Mouse (Mus musculus): Measurements from ENCODE around the gene B3galt1.

Gene B3galt1

DNA sequence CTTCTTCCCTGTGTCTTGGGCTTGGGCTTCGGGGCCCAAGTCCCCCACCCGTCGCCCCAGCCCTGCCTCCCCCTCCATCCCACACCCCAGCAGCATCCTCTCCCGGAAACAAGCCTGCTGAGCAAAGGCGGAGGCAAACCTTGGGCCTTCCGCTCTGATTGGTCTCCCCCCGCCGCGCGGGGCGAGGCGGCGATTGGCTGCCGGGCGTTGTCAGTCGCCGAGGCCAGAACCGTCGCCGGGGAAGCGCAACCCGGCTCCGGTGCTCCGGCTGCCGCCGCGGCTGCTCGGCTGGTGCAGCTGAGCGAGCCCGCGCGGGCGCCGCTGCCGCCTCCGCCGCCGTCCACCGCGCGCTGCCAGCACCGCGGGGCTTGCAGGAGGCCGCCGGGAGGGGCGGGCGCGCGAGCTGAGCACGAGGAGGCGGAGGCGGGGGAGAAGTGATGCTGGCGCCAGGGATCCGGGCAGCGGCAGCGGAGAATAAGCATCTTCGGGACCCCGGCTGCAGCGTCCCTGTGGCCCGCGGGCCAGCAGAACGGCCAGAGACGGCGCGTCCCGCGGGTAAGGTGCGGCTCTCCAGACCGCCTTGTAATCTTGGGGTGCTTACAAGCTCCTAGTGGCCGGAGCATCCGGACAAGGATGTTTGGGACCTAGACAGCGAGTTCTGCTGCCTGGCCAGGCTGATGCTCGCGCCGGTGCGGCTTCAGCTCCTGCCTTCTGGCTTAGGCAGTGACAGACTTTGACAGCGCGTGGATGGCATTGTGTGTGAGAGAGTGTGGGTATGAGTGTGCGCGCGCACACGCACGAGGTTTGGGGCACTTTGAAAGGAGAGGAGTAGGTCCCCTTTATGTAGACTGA, at the start of gene B3galt1:
TSS of gene B3galt1 (plus strand) at position 392 of the 852 bp plus-strand sequence.
- DNase-seq (ENCODE audit: extremely low read depth, low read depth): no peak

DNA sequence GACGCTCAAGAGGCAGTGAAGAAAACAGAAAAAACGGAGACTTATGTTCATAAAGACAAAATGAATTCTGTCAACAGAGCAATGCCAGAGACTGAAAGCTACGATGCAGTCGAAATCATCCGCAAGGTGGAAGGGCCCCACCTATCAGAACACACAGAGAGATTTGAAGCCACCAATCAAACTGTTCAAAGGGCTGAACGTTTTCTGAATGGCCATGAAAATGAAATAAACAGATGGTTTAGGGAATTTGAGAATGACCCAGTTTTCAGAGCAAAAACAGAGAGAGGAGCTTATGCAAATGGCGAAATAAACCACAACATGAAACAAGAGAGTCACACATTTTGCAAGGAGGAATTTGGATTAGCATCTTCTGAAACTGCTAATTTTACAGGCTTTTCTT, 49.3 kb upstream of the B3galt1 start:
- no peak for DNase-seq (ENCODE audit: extremely low read depth, low read depth)

DNA sequence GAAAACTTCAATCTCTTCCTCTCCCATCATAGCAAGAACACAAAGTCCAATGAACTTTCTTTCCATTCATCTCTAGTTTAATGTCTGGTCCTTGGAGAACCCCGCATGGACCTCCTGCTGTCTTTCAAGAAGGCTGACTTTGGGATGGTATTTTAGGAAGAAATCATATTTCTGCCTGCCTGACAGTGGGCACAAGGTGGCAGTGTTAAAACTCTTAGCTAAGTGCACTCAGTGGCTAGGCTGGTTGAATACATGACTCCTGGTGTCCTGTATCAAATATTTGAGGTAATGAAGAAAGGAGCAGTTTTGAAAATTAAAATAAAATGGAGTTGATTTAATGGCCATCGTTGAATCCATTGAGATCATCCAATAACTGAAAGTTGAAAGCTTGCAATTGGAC, 30.3 kb upstream of the B3galt1 start:
- no peak for DNase-seq (ENCODE audit: extremely low read depth, low read depth)

DNA sequence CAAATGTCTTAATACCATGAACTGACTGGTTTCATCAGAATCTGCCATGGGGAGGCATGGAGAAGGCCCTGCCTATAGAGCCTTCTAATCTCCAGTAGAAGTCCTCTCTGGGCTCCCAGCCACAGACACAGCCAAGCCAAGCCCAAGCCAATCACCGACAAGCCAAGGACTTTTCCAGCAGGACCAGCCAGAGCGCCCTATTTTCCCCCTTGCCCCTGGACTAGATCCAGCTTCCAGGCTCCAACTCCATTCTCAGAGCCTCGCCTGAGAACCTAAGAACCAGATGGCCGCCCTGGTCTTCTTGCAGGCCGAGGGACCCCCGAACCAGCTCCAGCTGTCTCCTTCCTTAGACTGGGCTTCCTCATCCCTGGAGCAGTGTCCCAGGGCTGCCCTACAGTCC, 26.2 kb upstream of the B3galt1 start:
- no peak for DNase-seq (ENCODE audit: extremely low read depth, low read depth)

DNA sequence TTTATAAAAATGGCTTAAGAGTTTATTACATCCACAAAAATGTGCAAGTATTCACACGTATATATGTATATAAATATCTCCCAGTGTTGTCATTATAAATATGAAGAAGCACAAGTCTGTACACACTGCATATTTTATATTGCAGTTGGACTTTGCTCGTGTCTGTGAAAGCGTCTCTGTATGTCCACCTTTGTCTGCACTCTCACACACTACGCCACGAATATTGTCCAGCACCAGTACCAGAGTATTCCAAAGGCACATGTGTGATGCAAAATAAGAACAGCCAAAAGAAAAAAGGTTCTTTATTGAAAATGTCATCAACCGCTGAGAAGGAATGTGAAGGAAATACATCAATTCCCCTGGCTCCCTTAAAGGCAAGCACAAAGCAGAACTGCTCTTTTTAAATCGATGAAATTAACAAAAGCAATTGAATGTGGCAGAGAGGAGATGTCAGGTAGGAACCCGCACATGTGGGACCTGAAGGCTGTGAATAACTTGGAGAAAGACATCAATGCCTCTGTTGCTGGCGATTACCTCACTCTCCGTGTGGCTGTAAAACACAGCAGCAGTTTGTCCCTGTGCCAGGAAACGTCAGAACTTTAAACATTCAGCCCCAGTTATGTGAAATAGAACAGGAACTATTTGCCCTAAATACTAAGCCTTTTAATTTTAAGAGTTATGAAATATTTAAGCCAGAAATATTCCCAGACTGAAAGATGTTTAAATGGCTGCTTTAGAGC, 23.5 kb upstream of the B3galt1 start:
- no peak for DNase-seq (ENCODE audit: extremely low read depth, low read depth)

DNA sequence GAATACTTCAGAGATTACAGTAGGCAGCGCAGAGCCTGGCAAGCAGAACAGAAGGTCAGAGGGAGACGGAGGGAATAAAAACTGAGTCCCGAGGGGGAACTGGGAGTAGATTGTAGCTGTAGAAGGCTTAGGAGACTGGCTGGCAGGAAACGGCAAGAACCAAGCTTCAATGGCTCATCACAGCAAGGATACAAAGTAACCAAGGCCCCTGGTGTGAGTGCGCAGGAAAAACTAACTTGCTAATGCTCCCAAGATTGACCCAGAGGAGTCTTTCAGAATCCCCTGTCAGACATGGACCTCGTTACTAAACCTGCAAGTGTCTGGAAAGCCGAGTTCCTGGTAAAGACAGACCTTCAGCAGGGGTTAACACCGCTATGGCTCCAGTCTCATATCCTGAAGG, 21.2 kb upstream of the B3galt1 start:
- no peak for DNase-seq (ENCODE audit: extremely low read depth, low read depth)

DNA sequence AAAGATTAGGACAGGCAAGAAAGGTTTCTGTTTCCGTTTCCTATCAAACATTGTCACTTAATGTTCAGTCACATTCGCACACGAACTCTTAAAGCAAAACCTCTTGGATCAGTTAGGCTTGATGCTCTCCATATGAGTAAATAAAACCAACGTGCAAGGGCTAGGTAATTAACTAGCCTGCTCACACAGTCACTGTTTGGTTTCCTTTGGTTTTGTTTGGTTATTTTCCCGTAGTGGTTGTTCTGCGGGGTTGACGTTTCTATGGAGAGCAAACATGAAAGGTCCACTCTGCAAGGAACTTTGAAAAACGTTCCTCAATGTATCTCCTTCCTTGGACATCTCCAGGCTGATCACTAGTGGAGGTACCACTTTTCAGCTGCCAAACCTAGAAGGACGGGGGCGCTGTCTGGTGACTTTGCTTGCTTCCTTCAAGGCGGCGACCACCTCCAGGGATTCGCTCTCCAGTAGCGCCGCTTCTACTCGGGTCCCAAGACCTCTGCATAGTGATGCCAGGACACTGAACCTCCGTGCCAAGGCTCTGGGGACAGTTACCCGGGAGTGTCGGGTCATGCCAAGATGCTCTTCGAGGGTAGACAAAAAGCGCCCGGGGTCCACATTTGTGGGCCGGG, 706 bp upstream of the B3galt1 start:
- no peak for DNase-seq (ENCODE audit: extremely low read depth, low read depth)

DNA sequence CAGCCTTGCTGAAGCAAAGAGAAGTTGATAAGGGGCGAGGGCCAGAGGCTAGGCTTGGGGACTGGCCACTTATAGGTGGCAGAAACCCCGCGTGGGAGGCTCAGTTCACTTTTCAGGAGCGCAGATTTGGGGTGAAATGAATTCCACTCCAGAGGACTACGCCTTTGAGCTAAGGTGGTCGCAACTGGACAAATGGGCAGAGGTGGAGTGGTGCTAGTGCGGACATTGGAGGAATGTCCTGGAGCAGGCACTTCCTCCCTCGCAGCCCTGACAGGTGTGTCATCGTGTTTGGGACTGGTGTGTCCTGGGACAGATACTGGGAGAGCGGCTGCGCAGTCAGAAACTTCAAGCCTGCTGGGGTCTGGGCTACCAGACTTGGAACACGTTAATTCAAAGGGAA, 895 bp downstream of the B3galt1 start:
- no peak for DNase-seq (ENCODE audit: extremely low read depth, low read depth)

DNA sequence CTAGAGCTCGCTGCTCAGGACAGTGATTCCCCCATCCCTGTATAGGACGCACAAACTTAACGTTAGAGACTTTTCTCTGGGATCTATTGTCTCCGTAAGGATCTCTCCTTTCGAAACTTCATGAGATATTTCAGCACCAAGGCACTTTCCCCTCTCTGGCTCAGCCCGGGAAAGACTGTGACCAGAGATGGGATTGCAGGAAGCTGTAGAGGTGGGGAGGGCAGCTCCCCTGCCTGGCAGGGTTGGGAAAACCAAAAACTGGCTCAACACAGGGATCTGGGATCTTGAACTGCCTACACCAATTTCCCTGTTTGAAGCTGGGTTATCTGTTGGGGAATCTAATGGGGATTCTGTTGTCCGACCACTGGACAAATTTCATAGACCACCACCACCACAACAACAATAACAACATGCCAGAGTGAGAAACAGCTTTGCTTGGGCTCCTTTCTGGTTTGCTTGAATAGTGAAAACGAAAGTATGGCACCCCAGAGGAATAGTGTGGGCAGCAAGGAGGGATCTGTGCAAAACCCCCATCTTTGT, 1.5 kb downstream of the B3galt1 start:
- no peak for DNase-seq (ENCODE audit: extremely low read depth, low read depth)

DNA sequence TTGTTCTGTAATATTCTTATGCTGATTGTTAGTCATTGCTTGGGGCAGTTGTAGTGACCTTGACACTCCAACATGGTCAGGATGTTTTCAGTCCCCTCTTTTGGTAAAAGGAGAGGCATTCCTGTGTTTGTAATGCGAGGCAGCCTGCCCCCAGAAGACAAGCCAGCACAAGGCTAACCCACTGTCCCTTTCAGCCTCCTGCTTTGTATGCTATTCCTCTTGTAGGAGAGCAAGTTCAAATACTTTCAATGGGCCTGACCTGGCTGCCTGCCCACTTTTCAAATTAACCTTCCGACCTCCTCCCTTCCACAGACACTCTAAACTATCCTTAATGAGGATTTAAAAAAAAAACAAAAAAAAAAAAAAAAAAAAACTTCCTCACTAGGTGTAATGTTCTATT, 11.0 kb downstream of the B3galt1 start:
- DNase-seq (ENCODE audit: extremely low read depth, low read depth): no peak

DNA sequence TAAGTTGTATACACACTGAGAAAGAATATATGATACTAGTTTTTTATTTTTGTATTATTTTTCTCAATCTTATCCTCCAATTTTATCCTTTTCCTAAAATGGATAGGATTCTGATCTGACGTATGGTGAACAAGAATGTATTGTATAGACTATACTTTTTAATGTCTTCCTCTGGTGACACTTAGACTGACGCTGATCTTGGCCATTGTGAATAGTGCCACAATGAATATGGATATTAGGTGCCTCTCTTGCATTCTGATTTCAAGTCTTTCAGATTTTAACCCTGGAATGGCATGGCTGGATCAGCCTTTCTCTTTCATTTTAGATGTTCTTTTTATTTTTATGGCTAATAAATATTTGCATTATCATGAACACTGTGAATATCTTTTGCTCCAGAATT, 17.4 kb downstream of the B3galt1 start:
- DNase-seq (ENCODE audit: extremely low read depth, low read depth): no peak

DNA sequence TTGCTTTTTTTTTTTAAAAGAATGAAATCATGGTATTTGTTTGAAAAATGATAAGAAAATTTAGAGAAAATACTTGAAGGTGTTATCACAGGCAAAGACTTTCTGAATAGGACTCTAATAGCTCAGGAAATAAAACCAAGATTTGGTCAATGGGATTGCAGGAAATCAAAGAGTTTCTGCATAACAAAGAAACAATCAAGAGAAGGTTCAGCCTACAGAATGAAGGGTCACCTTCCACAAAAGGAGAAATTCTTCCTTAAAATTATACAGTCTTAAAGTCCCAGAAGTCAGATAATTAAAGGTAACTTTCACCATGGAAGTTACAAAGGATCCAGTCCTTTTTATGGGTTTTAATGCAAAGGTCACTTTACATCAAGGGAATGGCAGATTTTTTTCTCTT, 24.7 kb downstream of the B3galt1 start:
- no peak for DNase-seq (ENCODE audit: extremely low read depth, low read depth)

DNA sequence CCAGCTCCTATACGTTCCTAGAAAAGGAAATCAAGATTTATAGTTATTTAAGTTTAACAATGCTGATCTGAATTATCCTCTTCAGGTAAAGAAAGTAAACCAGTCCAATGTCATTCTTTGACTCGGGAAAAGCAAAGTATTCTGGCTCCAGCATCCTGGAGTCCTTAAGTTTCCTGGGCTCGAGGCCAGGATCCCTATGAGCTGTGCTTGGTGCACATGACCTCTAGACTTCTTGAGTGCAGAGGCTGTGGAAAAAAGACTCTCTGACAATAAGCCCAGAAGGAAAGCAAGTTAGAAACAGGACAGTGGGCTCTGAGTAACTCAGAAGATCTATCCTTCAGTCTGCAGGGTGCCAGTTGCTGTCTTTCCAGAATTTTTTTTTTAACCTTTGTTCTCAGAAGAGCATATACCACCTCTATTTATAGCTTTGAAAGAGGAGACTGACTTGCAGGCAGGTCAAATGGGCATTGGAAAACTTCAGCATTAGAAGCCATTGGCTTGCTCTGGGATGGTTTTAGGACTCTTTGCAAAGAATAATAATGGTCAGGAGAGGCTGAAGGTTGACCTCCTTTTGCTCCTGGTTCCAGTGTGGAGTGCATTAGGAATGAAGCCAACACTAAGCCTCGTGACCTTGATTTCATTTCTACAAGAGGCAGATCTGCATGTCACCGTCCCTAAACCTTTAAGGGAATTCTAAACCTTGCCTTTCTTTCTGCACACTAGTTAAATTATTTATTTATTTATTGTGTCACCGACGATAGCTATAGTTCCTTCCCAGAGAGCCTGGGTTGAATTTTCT, 26.4 kb downstream of the B3galt1 start:
- no peak for DNase-seq (ENCODE audit: extremely low read depth, low read depth)

DNA sequence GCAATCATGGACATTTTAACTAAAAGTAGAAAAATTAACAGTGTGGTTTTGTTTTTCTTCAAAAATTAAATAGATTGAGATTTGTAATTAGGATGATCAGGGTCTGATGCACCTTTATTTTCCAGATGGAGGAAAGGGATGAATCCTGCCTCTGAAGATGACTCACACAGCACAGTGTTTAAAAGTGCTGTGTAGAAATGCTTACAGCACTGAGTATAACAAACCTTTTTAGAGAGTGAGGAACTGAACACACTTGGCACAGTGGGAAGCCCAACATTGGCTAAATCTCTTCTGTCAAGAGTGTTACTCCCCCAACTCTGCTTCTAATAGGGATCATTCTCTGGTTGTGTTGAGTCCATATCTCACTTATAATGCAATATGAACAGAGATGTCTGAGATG, 57.2 kb downstream of the B3galt1 start:
- DNase-seq (ENCODE audit: extremely low read depth, low read depth): no peak

DNA sequence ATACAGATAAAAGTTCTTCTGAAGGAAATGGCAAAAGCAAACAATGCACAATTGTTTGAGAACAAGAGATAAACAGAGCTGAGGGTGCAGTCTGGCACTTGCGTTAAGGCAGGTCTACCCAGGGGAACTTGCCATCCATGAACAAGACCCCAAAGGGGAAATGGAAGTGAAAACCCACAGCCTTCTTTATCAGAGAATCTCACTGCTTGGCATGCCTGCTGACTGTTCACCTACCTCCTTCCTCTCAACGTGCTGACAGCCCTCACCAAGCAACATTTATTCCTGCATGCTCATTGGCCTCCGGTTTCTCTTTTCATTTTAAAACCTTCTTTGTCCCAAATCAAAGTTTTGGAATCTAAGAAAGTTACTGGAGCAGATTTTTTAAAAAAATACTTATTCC, 62.0 kb downstream of the B3galt1 start:
- DNase-seq (ENCODE audit: extremely low read depth, low read depth): no peak

DNA sequence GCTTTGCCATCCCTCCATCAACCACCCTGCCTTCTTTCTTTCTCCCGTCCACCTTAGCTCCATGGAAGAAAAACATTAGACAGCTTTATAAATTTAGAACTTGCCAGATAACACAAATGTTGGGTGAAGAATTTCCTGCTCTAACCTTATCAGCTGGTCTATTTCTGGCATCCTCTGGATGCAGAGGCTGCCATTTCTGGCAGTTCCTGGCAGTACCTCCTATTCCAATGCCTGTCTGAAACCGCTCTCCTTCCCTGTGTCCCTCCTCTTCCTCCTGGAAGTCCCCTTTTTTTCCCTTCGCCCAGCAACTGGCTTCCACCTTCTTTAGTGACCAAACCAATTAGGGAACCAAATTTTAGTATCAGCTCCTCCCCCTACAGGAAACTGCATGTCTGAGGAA, 62.6 kb downstream of the B3galt1 start:
- no peak for DNase-seq (ENCODE audit: extremely low read depth, low read depth)

DNA sequence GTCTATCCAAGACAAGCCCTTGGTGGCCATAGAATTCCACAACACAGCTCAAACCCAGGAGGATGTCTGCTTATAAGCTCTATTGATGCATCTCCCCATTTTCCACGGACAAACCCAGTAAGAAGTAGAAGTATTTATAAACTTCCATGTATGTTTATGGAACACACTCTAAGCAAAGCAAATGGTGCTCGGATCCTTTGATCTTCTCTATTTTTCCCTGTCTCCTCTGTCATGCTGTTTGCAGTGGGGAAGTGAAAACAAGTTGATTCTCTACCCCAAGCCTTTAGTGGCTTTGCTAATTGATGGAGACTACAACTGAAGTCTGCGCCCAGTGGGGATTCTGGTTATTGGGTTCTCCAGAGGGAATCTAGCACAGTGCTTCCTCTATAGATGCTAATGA, 89.2 kb downstream of the B3galt1 start:
- DNase-seq (ENCODE audit: extremely low read depth, low read depth): no peak

DNA sequence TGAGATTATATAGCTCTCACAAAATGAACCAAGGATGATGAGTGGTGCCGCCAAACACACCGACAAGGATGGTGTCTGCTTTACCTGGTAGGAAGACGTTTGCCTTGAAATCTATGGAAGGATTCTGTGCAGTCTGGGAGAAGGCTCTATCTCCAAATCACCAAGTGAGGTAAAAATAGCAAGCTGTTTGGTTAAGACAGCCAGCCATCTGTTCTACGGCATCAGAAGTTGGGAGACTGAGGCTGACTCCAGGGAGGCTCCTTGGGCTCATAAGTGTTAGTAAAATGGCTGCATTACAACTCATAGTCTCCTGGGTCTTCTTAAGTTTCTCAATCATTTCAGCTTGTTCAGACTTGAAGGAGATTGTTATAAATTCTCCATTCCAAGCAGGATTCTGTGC, 91.7 kb downstream of the B3galt1 start:
- DNase-seq (ENCODE audit: extremely low read depth, low read depth): no peak

DNA sequence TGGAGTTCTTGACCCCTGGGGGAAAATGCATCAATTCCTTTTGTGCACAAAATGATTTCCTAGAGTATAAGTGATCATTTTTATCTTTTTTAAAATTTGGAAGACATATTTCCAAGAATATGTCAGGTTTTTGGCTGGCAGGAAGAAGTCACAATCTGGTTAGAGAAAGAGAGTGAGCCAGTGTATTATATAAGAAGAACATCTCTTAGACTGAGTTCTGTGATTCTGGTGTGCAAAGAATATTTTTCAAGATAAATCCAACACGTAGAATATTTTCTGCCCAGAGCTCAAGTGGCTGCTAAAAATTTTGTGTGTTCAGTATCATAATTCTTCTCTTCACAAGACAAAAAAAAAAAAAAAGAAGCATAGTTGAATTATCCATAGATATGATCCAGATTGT, 92.4 kb downstream of the B3galt1 start:
- no peak for DNase-seq (ENCODE audit: extremely low read depth, low read depth)

DNA sequence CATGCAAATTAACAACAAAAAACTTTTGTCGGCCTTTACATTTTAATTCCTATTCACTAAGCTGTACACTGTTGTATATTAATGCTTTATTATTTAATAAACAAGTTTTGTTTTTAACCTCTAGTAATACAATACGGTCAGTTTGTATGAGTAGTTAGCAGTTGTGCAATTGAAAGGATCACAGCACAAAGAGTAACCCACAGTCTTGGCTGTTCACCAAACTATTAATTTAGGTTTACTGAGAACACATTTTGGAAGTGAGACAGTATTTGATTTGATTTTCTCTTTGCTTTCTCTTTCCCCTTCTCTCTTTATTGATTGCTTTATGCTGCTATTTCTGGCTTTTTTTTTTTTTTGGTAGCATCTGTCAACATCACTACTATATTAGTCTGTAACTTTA, 106.0 kb downstream of the B3galt1 start:
- no peak for DNase-seq (ENCODE audit: extremely low read depth, low read depth)

DNA sequence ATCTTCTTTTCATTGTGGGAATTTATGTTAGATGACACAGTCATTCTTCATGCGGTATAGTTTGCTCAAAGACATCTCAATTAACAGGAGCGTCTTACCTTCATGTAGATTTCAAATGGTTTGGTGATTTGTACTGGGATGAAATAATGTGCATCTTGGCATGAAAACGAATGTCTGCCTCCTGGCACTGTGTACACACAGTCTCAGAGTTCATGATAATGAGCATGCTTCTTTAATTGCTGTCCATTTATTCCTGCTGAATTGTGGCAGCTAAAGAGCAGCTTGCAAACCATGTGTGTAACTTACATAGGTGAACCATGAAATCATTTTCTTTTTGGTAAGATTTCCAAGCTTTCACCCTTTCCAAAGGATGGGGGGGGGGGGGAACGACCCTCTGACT, 112.0 kb downstream of the B3galt1 start:
- no peak for DNase-seq (ENCODE audit: extremely low read depth, low read depth)

Data from MEL-GATA-1-ER (cell line).